Mouse (Mus musculus) small intestine, adult 2 months (tissue): ENCODE data around the gene Olfr156. TPM values are rescaled to one million over a fixed set of nuclear protein-coding genes. Genes with fewer than 3 reads are reported as not detected.
"Not testable (repeated sequence)": the region's sequence is repeated elsewhere in the genome, so short reads cannot be mapped to it uniquely, and the experiment has no call there.

Experiments used
- H3K27ac ChIP-seq: fragments of 200-500 bp; 2 replicates; pipeline ENCODE4 v1.5.1; 2012; ENCODE audit warnings: low read depth, low read length, control low read depth, inconsistent platforms; ENCODE audit not compliant: insufficient read depth
- H3K27me3 ChIP-seq: fragments of 200-500 bp; 2 replicates; pipeline ENCODE4 v1.6.1; 2012; ENCODE audit warnings: mild to moderate bottlenecking, moderate library complexity, low read length, inconsistent platforms; ENCODE audit not compliant: control insufficient read depth, insufficient read depth
- H3K36me3 ChIP-seq: fragments of 200-500 bp; 2 replicates; pipeline ENCODE4 v1.6.1; 2012; ENCODE audit warnings: mild to moderate bottlenecking, low read length, control low read depth, inconsistent platforms; ENCODE audit not compliant: control insufficient read depth, insufficient read depth
- H3K4me1 ChIP-seq: fragments of 200-500 bp; 2 replicates; pipeline ENCODE4 v1.6.1; 2012; ENCODE audit warnings: low read length, inconsistent platforms, mixed read lengths; ENCODE audit not compliant: control insufficient read depth, insufficient read depth, insufficient read length
- H3K4me3 ChIP-seq: fragments of 200-500 bp; 2 replicates; pipeline ENCODE4 v1.5.1; 2012; ENCODE audit warnings: low read depth, mild to moderate bottlenecking, control low read depth, inconsistent platforms, low read length, moderate library complexity
- CTCF ChIP-seq: fragments of 200-500 bp; IDR thresholded peaks from 2 replicates; pipeline ENCODE4 v1.5.1; 2012; ENCODE audit warnings: low read depth, mild to moderate bottlenecking, control low read depth, inconsistent platforms, low read length, moderate library complexity, mixed read lengths; ENCODE audit not compliant: insufficient replicate concordance, insufficient read length; ENCODE audit errors: extremely low read depth
- POLR2A ChIP-seq: fragments of 200-500 bp; IDR thresholded peaks from 2 replicates; pipeline ENCODE4 v1.6.1; 2012; ENCODE audit warnings: low read depth, mild to moderate bottlenecking, control low read depth, inconsistent platforms, low read length, moderate library complexity
- WGBS: fragments of 180-500 bp; shearing (Covaris S2); methylation state at CpG from one replicate; pipeline ENCODE4 v1.1.7; 2018; 5-methylcytosine and 5-hydroxymethylcytosine counted together
- polyA plus RNA-seq: library from polyadenylated mRNA; depleted of rRNA; stranded (reverse); fragments of >200 nt; gene quantifications from 2 replicates; pipeline ENCODE4 v1.2.3, GENCODE M21; 2012; rRNA removed

Gene Olfr156
- polyA plus RNA-seq, 1 experiment = not detected

GRCm38 (mm10) chr4:43798936-43799335 is 24.8 kb downstream of the Olfr156 start:
- TF ChIP-seq POLR2A = no peak
- no peak for TF ChIP-seq CTCF
- no peaks in the 10 kb centered on the region for H3K4me1 ChIP-seq
- H3K27ac ChIP-seq = no peak overlapping the region
- H3K27me3 ChIP-seq = no peaks in the 10 kb centered on the region
- 28% methylated on average over 7 of the region's 7 CpGs for WGBS
- H3K4me3 ChIP-seq = no peak overlapping the region
- H3K36me3 ChIP-seq = no peaks in the 10 kb centered on the region

- not testable (repeated sequence) for H3K27me3 ChIP-seq, H3K4me1 ChIP-seq, H3K36me3 ChIP-seq, H3K4me3 ChIP-seq, H3K27ac ChIP-seq
- 40% methylated on average over 5 of the region's 5 CpGs for WGBS
Observed at GRCm38 (mm10) chr4:43795844-43796243, 27.9 kb downstream of the Olfr156 start.

- Histone ChIP-seq H3K27me3 (no peaks in the 10 kb centered on the region), H3K4me1 (no peaks in the 10 kb centered on the region), H3K36me3 (no peaks in the 10 kb centered on the region), H3K4me3 (no peak overlapping the region), H3K27ac (no peak overlapping the region)
- 58% methylated on average over 6 of the region's 6 CpGs for WGBS
- TF ChIP-seq POLR2A (no peak), CTCF (no peak)
Observed at GRCm38 (mm10) chr4:43795296-43795695, 28.4 kb downstream of the Olfr156 start.

- Histone ChIP-seq H3K36me3 (no peaks in the 10 kb centered on the region), H3K27me3 (no peaks in the 10 kb centered on the region), H3K27ac (no peak overlapping the region), H3K4me1 (no peaks in the 10 kb centered on the region), H3K4me3 (no peak overlapping the region)
- WGBS = 22% methylated on average over 2 of the region's 2 CpGs
- no peak for TF ChIP-seq POLR2A
- TF ChIP-seq CTCF = no peak
Observed at GRCm38 (mm10) chr4:43772304-43772703, 51.4 kb downstream of the Olfr156 start.

- no peaks in the 10 kb centered on the region for H3K4me1 ChIP-seq
- H3K27ac ChIP-seq = no peak overlapping the region
- no peak for TF ChIP-seq POLR2A
- TF ChIP-seq CTCF = no peak
- no peak overlapping the region for H3K4me3 ChIP-seq
- no peaks in the 10 kb centered on the region for H3K36me3 ChIP-seq
- 50% methylated on average over 6 of the region's 6 CpGs for WGBS
- no peaks in the 10 kb centered on the region for H3K27me3 ChIP-seq
Observed at GRCm38 (mm10) chr4:43771626-43772025, 52.1 kb downstream of the Olfr156 start.

- no peaks in the 10 kb centered on the region for H3K4me1 ChIP-seq
- WGBS = 79% methylated on average over 6 of the region's 6 CpGs
Observed at GRCm38 (mm10) chr4:43770909-43771308, 52.8 kb downstream of the Olfr156 start, which contains the start of gene Olfr159. TSS of gene Olfr159 (minus strand) at chr4:43771009.

More at GRCm38 (mm10) chr4:43770909-43771308, 52.8 kb downstream of the Olfr156 start, which contains the start of gene Olfr159:
- no peak within 1 kb of the TSS for H3K4me3 ChIP-seq
- no peaks in the 10 kb centered on the region for H3K27me3 ChIP-seq
- H3K27ac ChIP-seq = no peak within 1 kb of the TSS
- H3K36me3 ChIP-seq = no peaks in the 10 kb centered on the region
- no peak for TF ChIP-seq CTCF
- no peak for TF ChIP-seq POLR2A

Other genes with a start within 250 kb of the Olfr156 start
- gene Rgp1, start 245.2 kb downstream of the Olfr156 start, polyA plus RNA-seq = 20.2 and 31.9 TPM in 2 replicates
- gene Gba2, start 245.0 kb downstream of the Olfr156 start, polyA plus RNA-seq = 5.3 and 7.6 TPM in 2 replicates
- gene Msmp, start 239.4 kb downstream of the Olfr156 start, polyA plus RNA-seq = not detected in 2 replicates
- gene Npr2, start 192.0 kb downstream of the Olfr156 start, polyA plus RNA-seq = 5.8 and 6.3 TPM in 2 replicates
- 0.39 and 0.63 TPM in 2 replicates for gene Spag8, start 170.3 kb downstream of the Olfr156 start, polyA plus RNA-seq
- gene Hint2, start 167.4 kb downstream of the Olfr156 start, polyA plus RNA-seq = 59.9 and 73.8 TPM in 2 replicates
- gene Tmem8b, start 154.9 kb downstream of the Olfr156 start, polyA plus RNA-seq = 3.0 and 4.3 TPM in 2 replicates
- gene Fam221b, start 154.8 kb downstream of the Olfr156 start, polyA plus RNA-seq = not detected in 2 replicates
- not detected in 2 replicates for gene Olfr70, start 123.1 kb downstream of the Olfr156 start, polyA plus RNA-seq
- gene Olfr71, start 113.6 kb downstream of the Olfr156 start, polyA plus RNA-seq = not detected in 2 replicates
- 1.0 and 2.0 TPM in 2 replicates for gene Hrct1, start 96.7 kb downstream of the Olfr156 start, polyA plus RNA-seq
- 0.28 and 1.1 TPM in 2 replicates for gene Spaar, start 93.9 kb downstream of the Olfr156 start, polyA plus RNA-seq
- gene Olfr159, start 52.9 kb downstream of the Olfr156 start, polyA plus RNA-seq = not detected in 2 replicates
- gene Olfr157, start 16.3 kb upstream of the Olfr156 start, polyA plus RNA-seq = 0.04 and 0.10 TPM in 2 replicates
- not detected in 2 replicates for gene Olfr155, start 27.7 kb upstream of the Olfr156 start, polyA plus RNA-seq
- gene Reck, start 51.6 kb upstream of the Olfr156 start, polyA plus RNA-seq = 1.3 and 2.1 TPM in 2 replicates
- gene Glipr2, start 133.5 kb upstream of the Olfr156 start, polyA plus RNA-seq = 3.2 and 9.7 TPM in 2 replicates
- not detected in 2 replicates for gene Ccin, start 159.6 kb upstream of the Olfr156 start, polyA plus RNA-seq
- 119 and 280 TPM in 2 replicates for gene Clta, start 180.6 kb upstream of the Olfr156 start, polyA plus RNA-seq